Mouse (Mus musculus): ENCODE measurements around the gene Nup62. TPM values are rescaled to one million over a fixed set of nuclear protein-coding genes. Genes with fewer than 3 reads are reported as not detected.

Nup62 gene
- total RNA-seq (2021) = 10 to 100 TPM; 28.0 to 35.3 TPM
- long read RNA-seq, experiment 1, transcript Nup62-201 (2 exons, 2,722 nt) = major isoform, 39 of 39 reads
- long read RNA-seq, experiment 1, partial matches to known transcripts = 0 of 39 reads
- long read RNA-seq, experiment 1, other reads (novel, unspliced or antisense) = 0 of 39 reads
- long read RNA-seq, experiment 2, transcript Nup62-201 (2 exons, 2,722 nt) = major isoform, 27 of 27 reads
- long read RNA-seq, experiment 2, partial matches to known transcripts = 0 of 27 reads
- long read RNA-seq, experiment 2, other reads (novel, unspliced or antisense) = 0 of 27 reads

- peak; percentile 100 for DNase-seq
Measured at GRCm38 (mm10) chr7:44815721-44816469, at the start of gene Nup62, which contains the start of gene Il4i1. Gene Nup62, plus strand, starts transcription at chr7:44816088. Gene Il4i1, plus strand, starts transcription at chr7:44816387.

GRCm38 (mm10) chr7:44768129-44768528 is 47.8 kb upstream of the Nup62 start:
- DNase-seq = no peak

DNA sequence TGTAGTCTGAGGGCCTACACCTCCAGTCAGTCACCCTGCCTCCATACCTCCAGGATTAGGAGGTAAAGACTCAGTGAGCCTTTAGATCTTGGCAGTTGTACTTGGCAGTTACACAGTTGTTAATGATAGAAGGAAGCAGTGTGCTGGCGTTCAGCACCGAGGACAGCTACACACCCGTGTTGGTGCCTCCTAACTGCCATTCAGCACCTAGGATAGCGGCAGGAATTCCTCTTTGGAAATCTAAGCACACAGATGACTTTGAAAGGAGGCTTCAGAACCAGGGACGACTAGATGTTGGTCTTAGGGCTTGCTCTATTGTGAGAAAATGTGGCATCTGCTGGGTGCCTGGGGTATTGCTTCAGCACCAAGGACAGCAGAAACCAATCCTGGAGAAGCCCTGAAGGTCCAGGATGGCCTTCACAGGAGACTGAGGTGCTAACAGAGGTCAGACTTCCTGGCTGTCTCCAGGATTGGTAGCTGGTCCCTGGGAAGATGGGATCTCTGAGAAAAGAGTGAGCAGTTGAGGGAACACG is 45.8 kb upstream of the Nup62 start:
- DNase-seq = peak; percentile 76

- DNase-seq = no peak
Measured at GRCm38 (mm10) chr7:44772591-44773204, 43.2 kb upstream of the Nup62 start.

GRCm38 (mm10) chr7:44776849-44777498 is 38.9 kb upstream of the Nup62 start:
- DNase-seq = no peak

GRCm38 (mm10) chr7:44780101-44780500 is 35.8 kb upstream of the Nup62 start:
- no peak for DNase-seq

DNA sequence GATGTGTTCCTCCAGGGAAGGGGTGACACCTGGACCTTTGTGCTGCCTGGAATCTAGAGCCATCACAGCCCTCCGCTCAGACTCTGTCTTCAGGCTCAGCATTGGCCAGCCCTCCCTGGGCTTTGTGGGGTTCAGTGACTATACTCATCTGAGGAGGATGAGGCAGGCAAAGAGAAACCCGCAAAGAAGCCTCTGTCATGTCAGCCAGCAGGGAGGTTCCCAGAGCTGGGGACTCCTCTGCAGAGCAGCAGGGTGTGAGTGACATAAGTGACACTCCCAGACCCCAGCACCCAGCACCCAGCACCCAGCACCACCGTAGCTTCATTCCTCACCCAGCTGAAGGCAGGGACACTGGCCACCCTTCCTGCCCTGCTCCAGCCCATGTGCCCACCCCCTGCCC is 26.4 kb upstream of the Nup62 start:
- DNase-seq = no peak

GRCm38 (mm10) chr7:44790066-44790465 is 25.8 kb upstream of the Nup62 start:
- DNase-seq = no peak

DNA sequence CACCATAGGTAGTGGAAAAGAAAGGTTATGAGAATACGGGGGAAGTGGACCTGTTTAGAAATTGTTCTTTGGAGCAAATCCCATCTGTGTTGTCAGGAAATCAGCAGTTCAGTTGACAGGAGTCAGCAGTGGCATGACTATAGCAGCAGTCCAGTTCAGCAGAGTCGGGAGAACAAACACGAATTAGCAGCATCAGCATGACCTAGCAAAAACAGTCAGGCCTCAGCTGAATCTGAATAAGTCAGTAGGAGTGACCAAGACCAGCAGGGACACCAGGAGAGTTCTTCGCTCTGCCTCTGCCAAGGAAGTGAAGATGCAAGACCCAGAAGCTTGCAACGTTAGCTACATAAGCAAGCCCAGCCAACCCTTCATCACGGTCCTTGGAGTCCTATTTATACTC is 23.1 kb upstream of the Nup62 start:
- no peak for DNase-seq

- DNase-seq = no peak
Measured at GRCm38 (mm10) chr7:44808927-44809326, 7.0 kb upstream of the Nup62 start.

DNA sequence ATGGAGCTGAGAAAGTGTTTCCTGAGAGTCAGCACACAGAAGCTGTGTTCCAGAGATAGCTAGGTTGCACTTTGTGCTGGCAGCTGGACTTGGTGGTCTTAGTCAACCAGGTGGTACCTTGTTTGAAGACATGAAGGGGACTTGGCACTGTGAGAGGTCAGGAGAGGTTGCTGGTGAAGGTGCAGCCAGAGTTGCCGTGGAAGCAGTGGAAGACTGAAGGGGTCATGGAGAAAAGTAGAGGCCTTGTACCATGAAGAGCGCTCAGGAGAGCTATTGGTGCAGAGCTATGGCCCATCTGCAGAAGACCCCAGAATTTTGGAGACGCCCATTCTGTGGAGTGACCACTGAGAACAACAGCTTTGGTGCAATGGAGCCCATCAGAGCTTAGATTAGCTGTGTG is 6.4 kb upstream of the Nup62 start:
- DNase-seq = no peak

- DNase-seq = no peak
Measured at GRCm38 (mm10) chr7:44810365-44810764, 5.5 kb upstream of the Nup62 start.

DNA sequence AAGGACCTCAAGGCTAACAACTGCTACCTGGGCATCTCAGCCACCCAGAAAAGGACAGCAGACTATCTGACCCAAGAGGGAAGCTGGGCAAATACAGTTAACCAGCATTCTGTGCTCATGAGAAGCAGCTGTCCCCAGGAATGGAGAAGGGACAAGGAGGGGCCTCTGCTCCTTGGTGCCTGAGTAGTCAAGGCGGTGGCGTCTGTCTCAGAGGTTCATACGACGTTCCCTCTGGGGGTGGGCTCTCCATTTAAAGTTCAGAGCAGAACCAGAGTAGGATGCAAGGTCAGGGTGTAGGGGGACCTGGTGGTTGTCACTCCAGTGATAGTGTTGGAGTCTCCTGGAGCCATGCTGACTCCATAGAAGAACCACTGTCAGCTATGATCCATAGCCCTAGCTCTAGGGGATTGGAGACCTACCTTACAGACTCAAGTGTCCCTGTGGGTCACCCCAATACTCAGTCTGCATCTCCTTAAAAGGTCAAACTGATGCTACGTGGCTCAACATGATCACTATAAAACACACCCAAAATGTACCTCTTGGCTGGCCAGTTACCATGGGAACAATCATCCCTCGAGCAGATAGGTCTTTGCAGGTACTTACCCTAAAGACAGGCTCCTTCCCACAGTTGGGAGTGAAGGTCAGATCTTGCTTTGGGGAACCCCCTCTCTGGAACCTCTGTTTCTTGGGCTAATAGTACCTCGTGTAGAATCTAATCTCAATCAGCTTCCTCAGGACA is 4.9 kb upstream of the Nup62 start:
- no peak for DNase-seq

DNA sequence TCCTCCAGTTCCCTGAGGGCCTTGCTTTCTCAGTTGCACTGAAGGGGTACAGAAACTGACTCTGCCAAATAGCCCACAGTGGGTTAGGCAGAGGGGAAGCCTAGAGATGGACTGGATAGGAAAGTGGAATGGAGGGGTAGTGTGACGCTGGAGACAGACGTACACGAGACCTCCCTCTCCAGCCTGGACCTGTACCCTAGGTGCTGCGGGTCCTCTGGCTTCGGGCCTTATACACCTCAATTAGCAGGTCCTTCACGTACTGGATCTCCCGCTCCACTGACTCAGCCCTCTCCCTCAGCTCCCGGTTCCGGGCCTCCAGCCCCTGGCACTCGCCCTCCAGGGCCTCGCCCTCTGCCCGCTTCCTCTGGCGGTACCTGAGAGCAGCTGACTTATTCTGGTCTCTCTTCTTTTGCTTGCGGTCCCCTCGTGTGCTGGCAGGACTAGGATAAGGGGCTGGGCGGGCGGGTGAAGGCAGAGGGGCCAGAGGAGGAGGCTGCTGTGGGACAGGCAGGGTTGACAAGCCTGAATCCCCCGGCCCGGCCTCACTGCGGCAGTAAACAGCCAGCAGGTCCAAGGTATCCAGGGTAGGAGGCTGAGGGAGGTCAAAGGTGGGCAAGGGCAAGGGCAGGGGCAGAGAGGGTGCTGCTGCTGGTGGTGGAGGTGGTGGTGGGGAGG is 3.1 kb upstream of the Nup62 start:
- DNase-seq = peak; percentile 5

DNA sequence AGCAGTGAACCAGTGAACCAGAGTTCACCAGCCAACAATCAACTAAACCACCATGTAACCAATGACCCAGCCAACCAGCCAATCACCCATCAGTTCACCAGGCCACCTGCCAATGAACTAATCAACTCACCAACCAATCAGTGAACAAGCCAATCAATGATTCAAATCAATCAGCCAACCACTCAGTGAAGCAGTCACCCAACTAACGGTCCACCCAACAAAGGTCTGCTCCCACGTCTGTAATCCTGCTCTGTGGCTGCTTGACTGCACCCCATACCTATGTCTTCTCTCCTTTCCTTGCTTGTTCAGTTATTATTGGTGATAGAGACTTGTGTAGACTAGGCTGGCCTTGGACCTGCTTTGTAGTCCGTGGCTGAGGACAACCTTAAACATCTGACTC is 1.9 kb upstream of the Nup62 start:
- peak; percentile 1 for DNase-seq

- no peak for DNase-seq
Measured at GRCm38 (mm10) chr7:44814423-44814822, 1.5 kb upstream of the Nup62 start.

- DNase-seq = peak; percentile 22
Measured at GRCm38 (mm10) chr7:44814952-44815553, 835 bp upstream of the Nup62 start.

DNA sequence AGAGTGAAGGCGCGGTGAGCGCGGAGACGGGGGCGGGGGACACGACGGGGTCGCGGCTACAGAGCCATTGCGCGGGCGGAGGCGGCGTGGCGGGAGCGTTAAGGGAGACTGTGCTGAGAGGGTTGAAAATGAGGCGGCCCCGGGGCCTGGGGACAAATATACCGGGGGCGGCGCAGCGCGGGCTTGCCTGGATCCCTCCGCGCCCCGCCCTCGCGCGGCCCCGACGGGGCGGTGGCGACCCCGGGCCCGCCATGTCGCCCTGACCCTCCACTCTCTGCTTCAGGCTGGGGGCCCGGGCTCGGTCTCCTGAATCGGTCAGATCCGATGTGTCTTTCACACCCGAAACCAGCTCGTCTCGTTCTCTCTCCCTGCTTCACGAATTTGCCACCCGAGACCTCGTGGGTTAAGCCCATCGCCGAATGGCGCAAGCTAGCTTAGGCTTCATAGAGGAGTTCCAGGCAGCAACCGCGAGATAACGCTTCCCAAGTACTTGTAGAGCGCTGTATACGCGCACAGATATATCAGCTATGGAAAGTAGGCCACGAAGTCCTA is 658 bp downstream of the Nup62 start, which contains the start of gene Atf5:
Gene Atf5, minus strand, starts transcription at position 189 of the 552 bp plus-strand sequence.
- DNase-seq = peak; percentile 77

GRCm38 (mm10) chr7:44817441-44817840 is 1.6 kb downstream of the Nup62 start:
- DNase-seq = peak; percentile 1

DNA sequence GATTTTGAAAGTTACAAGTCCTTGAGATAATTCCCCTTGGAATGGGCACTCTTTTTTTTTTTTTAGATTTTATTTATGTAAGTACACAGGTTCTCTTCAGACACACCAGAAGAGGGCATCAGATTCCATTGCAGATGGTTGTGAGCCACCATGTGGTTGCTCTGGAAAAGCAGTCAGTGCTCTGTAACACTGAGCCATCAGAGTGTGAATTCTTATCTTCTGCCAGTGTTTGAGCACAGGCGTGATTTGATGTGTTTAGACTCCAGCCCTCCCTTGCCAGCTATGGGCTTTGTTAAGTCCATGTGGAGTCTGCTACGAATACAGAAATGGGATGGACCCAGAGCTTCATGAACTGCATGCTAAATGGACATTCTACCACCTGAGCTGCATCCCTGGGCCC is 2.3 kb downstream of the Nup62 start:
- peak; percentile 4 for DNase-seq

Measured in gastrocnemius, postnatal 10 days (tissue).